Mouse (Mus musculus) megakaryocyte progenitor cell, adult 5-6 weeks (primary cell): ENCODE measurements at regions not wholly inside any gene's neighbourhood (a gene's known extent, or its start where the extent isn't known, plus 50 kb on each side); places are given as distances from the start of the nearest gene placed in this dataset.

ENCODE experiments used
- ATAC-seq: replicated peaks from 2 replicates; pipeline ENCODE4 v1.8.0; 2016; ENCODE audit warnings: mild to moderate bottlenecking, moderate TSS enrichment, inconsistent platforms; ENCODE audit not compliant: poor library complexity

- ATAC-seq: peak; percentile 48; the same call in 1 of the 2 replicates
Observed at GRCm38 (mm10) chr17:93874430-93874829, 675.6 kb downstream of the Adcyap1 start.

- no peak for ATAC-seq
Observed at GRCm38 (mm10) chr17:93905666-93906065, 706.8 kb downstream of the Adcyap1 start.

GRCm38 (mm10) chr17:93922412-93922811 is 723.6 kb downstream of the Adcyap1 start:
- ATAC-seq: no peak

GRCm38 (mm10) chr17:93924223-93925006 is 725.6 kb downstream of the Adcyap1 start:
- ATAC-seq: no peak
